Mouse (Mus musculus) central nervous system, embryonic 11.5 days (tissue): ENCODE data around the gene Tmod4. TPM values are rescaled to one million over a fixed set of nuclear protein-coding genes. Genes with fewer than 3 reads are reported as not detected.

Source experiments
- polyA plus RNA-seq: library from polyadenylated mRNA; depleted of rRNA; stranded (reverse); fragments of >200 nt; gene quantifications from 2 replicates; pipeline ENCODE4 v1.2.3, GENCODE M21; 2012; rRNA removed

Gene Tmod4
- polyA plus RNA-seq, result 1.0 and 2.2 TPM in 2 replicates

GRCm38 (mm10) chr3:95124246-95124645, at the start of gene Tmod4:
TSS of gene Tmod4 (plus strand) at chr3:95124476.

GRCm38 (mm10) chr3:95106338-95107117, 17.7 kb upstream of the Tmod4 start, which contains the start of gene Pip5k1a:
TSS of gene Pip5k1a (minus strand) at chr3:95106930.

GRCm38 (mm10) chr3:95110911-95111726, 13.2 kb upstream of the Tmod4 start, which contains the start of gene Vps72:
TSS of gene Vps72 (plus strand) at chr3:95111022.

GRCm38 (mm10) chr3:95133680-95134101, 9.4 kb downstream of the Tmod4 start, which contains the start of the genes Scnm1 and Lysmd1:
TSS of gene Scnm1 (minus strand) at chr3:95134011.
TSS of gene Lysmd1 (plus strand) at chr3:95134088.

GRCm38 (mm10) chr3:95141952-95142616, 17.8 kb downstream of the Tmod4 start, which contains the start of gene Tnfaip8l2:
TSS of gene Tnfaip8l2 (minus strand) at chr3:95142360.

GRCm38 (mm10) chr3:95159987-95160963, 36.0 kb downstream of the Tmod4 start, which contains the start of gene Sema6c:
TSS of gene Sema6c (plus strand) at chr3:95160457.

Other genes with a start within 250 kb of the Tmod4 start
- gene Psmb4, start 237.5 kb upstream of the Tmod4 start, polyA plus RNA-seq, result 285 and 374 TPM in 2 replicates
- 8.0 and 12.3 TPM in 2 replicates for gene Selenbp1, start 191.4 kb upstream of the Tmod4 start, polyA plus RNA-seq
- gene Rfx5, start 170.4 kb upstream of the Tmod4 start, polyA plus RNA-seq, result 14.8 and 22.8 TPM in 2 replicates
- 23.2 and 47.1 TPM in 2 replicates for gene Pi4kb, start 149.7 kb upstream of the Tmod4 start, polyA plus RNA-seq
- 29.7 and 31.1 TPM in 2 replicates for gene Zfp687, start 109.0 kb upstream of the Tmod4 start, polyA plus RNA-seq
- gene Psmd4, start 81.9 kb upstream of the Tmod4 start, polyA plus RNA-seq, result 271 and 275 TPM in 2 replicates
- 33.8 and 81.9 TPM in 2 replicates for gene Pip5k1a, start 17.5 kb upstream of the Tmod4 start, polyA plus RNA-seq
- 193 and 212 TPM in 2 replicates for gene Vps72, start 13.5 kb upstream of the Tmod4 start, polyA plus RNA-seq
- gene Scnm1, start 9.5 kb downstream of the Tmod4 start, polyA plus RNA-seq, result 115 and 209 TPM in 2 replicates
- gene Lysmd1, start 9.6 kb downstream of the Tmod4 start, polyA plus RNA-seq, result 11.6 and 14.4 TPM in 2 replicates
- 1.4 and 1.6 TPM in 2 replicates for gene Tnfaip8l2, start 17.9 kb downstream of the Tmod4 start, polyA plus RNA-seq
- gene Sema6c, start 36.0 kb downstream of the Tmod4 start, polyA plus RNA-seq, result 64.4 and 77.1 TPM in 2 replicates
- gene Gabpb2, start 93.4 kb downstream of the Tmod4 start, polyA plus RNA-seq, result 28.3 and 30.4 TPM in 2 replicates
- 62.7 and 103 TPM in 2 replicates for gene Cdc42se1, start 104.3 kb downstream of the Tmod4 start, polyA plus RNA-seq
- 134 and 151 TPM in 2 replicates for gene Mllt11, start 107.7 kb downstream of the Tmod4 start, polyA plus RNA-seq
- gene Gm128, start 117.1 kb downstream of the Tmod4 start, polyA plus RNA-seq, result 0.22 and 0.53 TPM in 2 replicates
- 0.80 and 1.3 TPM in 2 replicates for gene Bnipl, start 126.7 kb downstream of the Tmod4 start, polyA plus RNA-seq
- 30.3 and 35.1 TPM in 2 replicates for gene Mindy1, start 156.9 kb downstream of the Tmod4 start, polyA plus RNA-seq
- gene Prune1, start 157.6 kb downstream of the Tmod4 start, polyA plus RNA-seq, result 24.0 and 29.2 TPM in 2 replicates
- gene Anxa9, start 182.7 kb downstream of the Tmod4 start, polyA plus RNA-seq, result 2.6 and 2.8 TPM in 2 replicates
- 69.3 and 111 TPM in 2 replicates for gene Cers2, start 190.3 kb downstream of the Tmod4 start, polyA plus RNA-seq
- gene Setdb1, start 232.7 kb downstream of the Tmod4 start, polyA plus RNA-seq, result 62.2 and 65.8 TPM in 2 replicates